Mouse (Mus musculus) kidney, postnatal 4 days (tissue): ENCODE results near the gene Cacna1f.

Experiments
- DNase-seq, 2 experiments: peaks; one replicate each; pipeline ENCODE4 v3.0.0; 2021; ENCODE audit warnings: mixed read lengths in 2 of 2

The Cacna1f gene

DNA sequence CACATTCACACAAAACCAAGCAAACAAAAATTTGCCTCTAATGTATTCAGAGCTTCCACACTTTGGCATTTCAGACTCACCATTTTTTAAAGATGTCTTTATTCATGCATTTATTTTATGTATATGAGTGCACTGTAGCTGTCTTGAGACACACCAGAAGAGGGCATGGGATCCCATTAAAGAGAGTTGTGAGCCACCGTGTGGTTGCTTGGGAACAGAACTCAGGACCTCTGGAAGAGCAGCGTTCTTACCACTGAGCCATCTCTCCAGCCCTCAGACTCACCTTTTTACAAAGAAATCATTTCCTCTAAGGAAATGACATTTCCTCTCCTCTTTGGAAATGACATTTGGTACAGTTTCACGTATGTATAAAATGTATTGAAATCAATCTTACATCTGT lies 72.1 kb downstream of the Cacna1f start:
- no peak for DNase-seq

DNA sequence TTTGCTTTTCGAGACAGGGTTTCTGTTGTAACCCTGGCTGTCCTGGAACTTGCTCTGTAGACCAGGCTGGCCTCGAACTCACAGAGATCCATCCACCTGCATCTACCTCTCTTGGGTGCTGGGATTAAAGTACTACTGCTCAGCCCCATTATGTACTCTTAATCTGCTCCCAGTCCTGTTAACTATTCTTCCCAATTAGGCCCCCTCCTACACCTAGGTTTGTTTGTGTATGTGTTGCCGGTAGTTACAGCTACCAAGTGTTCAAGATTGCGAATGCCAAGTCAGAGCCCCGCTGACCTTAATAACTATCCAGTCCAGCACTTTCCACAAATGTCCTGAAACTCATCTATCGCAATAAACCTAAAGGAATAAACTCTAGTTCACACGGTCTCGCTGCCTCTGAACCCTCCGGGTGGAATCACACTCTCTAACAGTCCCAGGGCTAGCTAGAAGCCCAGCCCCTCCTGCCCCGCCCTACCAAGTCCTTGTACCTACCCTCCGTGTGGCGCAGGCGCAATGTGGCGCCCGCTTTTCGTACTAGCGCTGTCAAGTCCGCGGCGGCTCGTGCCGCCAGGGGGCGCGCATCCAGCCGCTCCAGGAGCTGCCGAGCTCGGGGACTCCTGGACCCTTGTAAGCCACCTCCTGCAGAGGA lies 72.6 kb downstream of the Cacna1f start:
- peak; percentile 93 to 95 for DNase-seq

DNA sequence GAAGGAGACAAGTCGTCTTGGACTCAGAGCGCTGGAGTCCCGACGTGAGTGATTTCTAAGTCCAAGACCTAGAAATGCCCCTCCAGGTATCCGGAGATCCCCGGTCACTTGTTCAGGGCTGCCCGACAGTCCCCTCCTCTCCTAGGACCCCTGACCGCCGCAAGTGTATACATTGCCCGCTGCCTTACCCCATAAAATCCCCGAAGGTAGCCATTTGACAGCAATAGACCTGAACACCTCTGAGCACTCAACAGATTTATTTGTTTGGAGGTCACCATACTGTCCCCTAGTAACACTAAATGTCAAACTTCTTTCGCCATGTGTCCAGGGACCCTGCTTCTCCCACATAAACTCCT lies 73.2 kb downstream of the Cacna1f start:
- no peak for DNase-seq

DNA sequence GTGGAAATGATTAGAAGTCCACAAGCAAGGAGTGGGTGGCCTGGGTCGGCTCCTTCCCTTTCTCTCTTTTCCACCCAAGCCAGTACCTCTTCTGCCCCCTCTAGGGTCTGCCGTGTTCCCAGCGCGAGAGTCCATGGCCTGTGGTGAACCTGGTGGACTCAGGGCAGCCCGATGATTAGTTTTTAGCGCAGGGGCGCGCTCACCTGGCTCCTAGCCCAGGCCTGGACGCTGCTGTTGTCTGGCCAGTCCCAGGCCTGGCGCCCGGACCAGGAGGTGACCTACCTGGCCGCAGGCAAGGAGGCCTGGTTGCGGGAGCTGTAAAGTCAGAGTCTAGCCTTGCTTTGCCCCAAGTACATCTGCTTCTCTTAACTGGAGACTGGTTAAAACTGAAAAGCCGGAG lies 74.0 kb downstream of the Cacna1f start, which contains the start of gene Magix:
TSS of gene Magix (minus strand) at position 388 of the 400 bp plus-strand sequence.
- DNase-seq: peak in 1 of 2 experiments; percentile 40
